Mouse (Mus musculus) stomach, postnatal 0 days (tissue): Measurements from ENCODE around the gene Col25a1.

Source experiments
- CTCF ChIP-seq: IDR thresholded peaks from 2 replicates; pipeline ENCODE4 v1.5.1; 2016; ENCODE audit warnings: antibody characterized with exemption, low read depth, mild to moderate bottlenecking, moderate library complexity
- EP300 ChIP-seq: optimal IDR thresholded peaks from 2 replicates; pipeline ENCODE3; 2016; ENCODE audit warnings: antibody characterized with exemption

GRCm38 (mm10) chr3:130535021-130535420 is 403.7 kb downstream of the Col25a1 start:
- TF ChIP-seq CTCF (no peak), EP300 (no peak)
